Mouse (Mus musculus) embryonic facial prominence, embryonic 14.5 days (tissue): ENCODE measurements at regions not wholly inside any gene's neighbourhood (a gene's known extent, or its start where the extent isn't known, plus 50 kb on each side); places are given as distances from the start of the nearest gene placed in this dataset.

Source experiments
- ATAC-seq: fragments of 200-750 bp; cut with Nextera tagmentation; 2 replicates; pipeline ENCODE4 v1.8.0; 2017; ENCODE audit warnings: low read depth, moderate number of reproducible peaks, moderate TSS enrichment
- DNase-seq: peaks from one replicate; pipeline ENCODE4 v3.0.0-alpha.2; 2015; ENCODE audit warnings: low spot score
- H3K27ac ChIP-seq: fragments of 300-500 bp; sonication (generic); replicated peaks from 2 replicates; pipeline ENCODE4 v1.5.1; 2014; ENCODE audit warnings: low read depth, mild to moderate bottlenecking, low read length, moderate library complexity
- H3K27me3 ChIP-seq: fragments of 300-500 bp; sonication (generic); replicated peaks from 2 replicates; pipeline ENCODE4 v1.6.1; 2014; ENCODE audit warnings: low read length; ENCODE audit not compliant: control insufficient read depth, insufficient read depth
- H3K36me3 ChIP-seq: fragments of 300-500 bp; sonication (generic); 2 replicates; pipeline ENCODE4 v1.6.1; 2014; ENCODE audit warnings: low read length, mixed read lengths; ENCODE audit not compliant: control insufficient read depth, insufficient read depth
- H3K4me1 ChIP-seq: fragments of 300-500 bp; sonication (generic); 2 replicates; pipeline ENCODE4 v1.6.1; 2014; ENCODE audit warnings: antibody characterized with exemption, low read length; ENCODE audit not compliant: control insufficient read depth, insufficient read depth
- H3K4me2 ChIP-seq: fragments of 300-500 bp; sonication (generic); 2 replicates; pipeline ENCODE4 v1.6.1; 2014; ENCODE audit warnings: low read depth, mild to moderate bottlenecking, low read length, moderate library complexity, mixed read lengths
- H3K4me3 ChIP-seq: fragments of 300-500 bp; sonication (generic); 2 replicates; pipeline ENCODE4 v1.5.1; 2014; ENCODE audit warnings: low read depth, mild to moderate bottlenecking, low read length
- H3K9ac ChIP-seq: fragments of 300-500 bp; sonication (generic); 2 replicates; pipeline ENCODE4 v1.6.1; 2014; ENCODE audit warnings: low read depth, mild to moderate bottlenecking, low read length, moderate library complexity, mixed read lengths
- H3K9me3 ChIP-seq: fragments of 300-500 bp; sonication (generic); 2 replicates; pipeline ENCODE4 v1.6.1; 2016; ENCODE audit warnings: low read length; ENCODE audit not compliant: control insufficient read depth
- WGBS: fragments of 180-500 bp; shearing (Covaris S2); extraction: QIAGEN DNeasy Blood & Tissue Kit; methylation state at CpG from one replicate; pipeline ENCODE4 v1.1.7; 2014; 5-methylcytosine and 5-hydroxymethylcytosine counted together

DNA sequence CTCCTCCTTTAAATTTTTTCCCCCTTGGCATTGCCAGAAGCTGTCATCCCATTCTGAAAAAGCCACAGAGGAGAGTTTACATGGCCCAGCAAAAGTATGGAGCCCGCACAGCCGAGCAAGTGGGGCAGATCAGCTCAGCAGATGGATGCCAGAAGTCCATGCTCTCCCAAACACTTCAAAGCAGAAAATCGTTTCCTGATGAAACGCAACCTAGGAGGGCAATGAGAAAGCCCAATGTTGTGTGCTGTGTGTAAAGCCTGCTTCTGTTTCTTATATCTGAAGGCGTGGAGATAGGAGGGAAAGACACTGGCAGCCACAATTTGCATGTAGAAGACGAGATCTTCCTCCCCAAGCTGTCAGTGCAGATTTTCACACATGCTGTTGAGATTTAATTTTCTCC, 92.4 kb upstream of the Stt3b start:
- WGBS: 46% methylated on average over 6 of the region's 6 CpGs
- H3K9ac ChIP-seq: no peak overlapping the region

DNA sequence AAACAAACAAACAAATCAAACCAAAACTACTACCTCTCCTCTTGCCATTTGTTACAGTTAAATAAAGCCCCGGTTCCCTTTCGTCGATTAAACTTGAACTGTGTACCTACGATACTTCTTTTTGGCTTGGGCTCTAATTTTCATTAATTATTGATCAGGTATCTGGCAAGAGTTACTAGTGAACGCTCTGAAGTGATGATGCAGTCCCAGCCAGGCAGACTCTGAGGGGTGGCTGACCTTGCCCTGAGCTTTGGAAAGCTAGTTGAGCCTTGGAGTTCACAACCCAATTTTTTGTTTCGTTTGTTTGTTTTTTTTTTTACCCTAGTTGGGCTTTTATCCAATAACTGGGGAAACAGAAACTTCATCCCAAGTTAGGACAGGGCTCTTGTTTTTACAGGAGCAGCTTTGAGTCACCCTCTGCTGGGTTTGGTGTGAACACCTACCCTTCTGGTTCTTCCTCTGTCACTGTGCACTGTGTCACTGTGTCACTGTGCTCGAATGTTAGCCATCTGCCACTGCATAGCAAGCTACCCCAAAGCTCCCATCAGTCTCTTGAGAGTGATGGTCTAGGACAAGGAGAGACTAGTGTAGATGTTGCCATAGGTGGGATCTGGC, 93.2 kb upstream of the Stt3b start:
- no peak for ATAC-seq
- Histone ChIP-seq H3K4me1 (no peaks in the 10 kb centered on the region), H3K4me3 (no peak overlapping the region), H3K9me3 (peaks cover 1% of the 10 kb centered on the region), H3K36me3 (no peaks in the 10 kb centered on the region), H3K27me3 (no peaks in the 10 kb centered on the region), H3K9ac (no peak overlapping the region), H3K27ac (no peak overlapping the region), H3K4me2 (no peak overlapping the region)
- DNase-seq: no peak
- WGBS: 78% methylated on average over 7 of the region's 7 CpGs

More for the DNA sequence above, 92.4 kb upstream of the Stt3b start:
- H3K27me3 ChIP-seq: no peaks in the 10 kb centered on the region
- H3K4me3 ChIP-seq: no peak overlapping the region
- no peak overlapping the region for H3K27ac ChIP-seq
- ATAC-seq: no peak
- no peaks in the 10 kb centered on the region for H3K36me3 ChIP-seq
- H3K9me3 ChIP-seq: peaks cover 7% of the 10 kb centered on the region
- H3K4me1 ChIP-seq: no peaks in the 10 kb centered on the region
- no peak for DNase-seq
- no peak overlapping the region for H3K4me2 ChIP-seq

DNA sequence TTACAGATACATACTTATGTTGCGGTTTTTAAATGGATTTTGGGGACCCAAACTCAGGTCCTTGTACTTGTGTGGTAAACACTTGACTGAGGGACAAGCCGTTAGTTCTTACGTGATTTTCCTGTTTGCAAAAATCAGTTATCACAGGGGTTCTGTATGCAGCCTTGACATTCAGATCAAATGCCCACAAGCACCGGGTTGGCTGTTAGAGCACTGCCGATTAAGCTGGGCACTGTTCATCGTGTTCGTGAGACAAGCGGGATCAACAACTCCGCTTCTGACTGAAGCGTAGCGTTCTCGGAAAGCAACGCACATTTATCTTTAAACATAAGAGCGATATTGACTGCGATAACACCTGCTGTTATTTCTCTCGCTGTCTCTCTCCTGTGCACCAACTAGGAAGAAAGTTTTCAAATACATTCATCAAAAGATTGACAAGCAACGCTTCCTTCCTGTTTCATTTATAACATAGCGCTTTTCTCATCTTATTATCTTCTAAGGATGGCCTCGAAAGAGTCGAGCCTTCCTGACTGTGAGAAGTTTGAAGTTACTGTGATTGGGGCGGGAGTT, 97.8 kb upstream of the Stt3b start:
- Histone ChIP-seq H3K36me3 (no peaks in the 10 kb centered on the region), H3K9ac (no peak overlapping the region), H3K4me1 (no peaks in the 10 kb centered on the region), H3K27ac (no peak overlapping the region), H3K4me2 (no peak overlapping the region), H3K27me3 (no peaks in the 10 kb centered on the region), H3K9me3 (no peaks in the 10 kb centered on the region), H3K4me3 (no peak overlapping the region)
- WGBS: 88% methylated on average over 21 of the region's 21 CpGs
- no peak for ATAC-seq
- no peak for DNase-seq

DNA sequence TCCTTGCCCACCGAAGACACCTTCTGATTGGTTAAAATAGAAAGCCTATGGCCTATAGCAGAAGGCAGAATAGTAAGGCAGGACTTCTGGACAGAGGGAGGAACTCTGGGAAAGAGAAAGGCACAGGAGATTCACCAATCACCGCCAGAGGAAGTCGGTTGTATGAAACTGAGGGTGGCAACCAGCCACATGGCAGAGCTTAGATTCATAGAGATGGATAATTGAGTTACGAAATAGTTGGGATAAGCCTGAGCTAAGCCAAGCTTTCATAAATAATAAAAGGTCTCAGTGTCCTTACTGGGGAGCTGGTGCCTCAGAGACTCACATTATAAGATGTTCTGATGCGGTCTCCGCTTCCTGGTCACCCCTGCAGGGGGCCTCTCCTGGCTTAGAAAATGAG, 98.7 kb upstream of the Stt3b start:
- Histone ChIP-seq H3K9ac (no peak overlapping the region), H3K27ac (no peak overlapping the region), H3K4me2 (no peak overlapping the region), H3K9me3 (no peaks in the 10 kb centered on the region), H3K36me3 (no peaks in the 10 kb centered on the region), H3K4me3 (no peak overlapping the region), H3K27me3 (no peaks in the 10 kb centered on the region), H3K4me1 (no peaks in the 10 kb centered on the region)
- ATAC-seq: no peak
- no peak for DNase-seq
- WGBS: 81% methylated on average over 6 of the region's 6 CpGs

DNA sequence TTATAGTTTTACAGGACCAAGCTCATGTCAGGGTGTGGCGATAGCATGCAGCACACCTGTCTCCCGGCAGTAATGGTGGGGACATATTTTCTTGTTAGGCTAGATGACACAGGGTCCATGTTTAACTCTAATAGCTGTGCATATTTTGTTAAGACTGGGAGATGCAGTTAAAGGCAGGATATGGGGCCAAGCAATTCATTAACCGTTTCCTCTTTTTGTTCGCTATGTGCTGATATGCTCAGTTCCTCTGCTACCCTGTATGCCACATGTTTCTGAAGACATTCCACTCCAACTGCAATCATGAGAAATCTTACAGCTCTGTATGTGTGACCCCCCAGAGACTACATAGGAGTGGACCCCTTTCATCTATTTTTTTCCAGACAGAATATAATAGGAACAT, 104.0 kb upstream of the Stt3b start:
- Histone ChIP-seq H3K27me3 (no peaks in the 10 kb centered on the region), H3K4me1 (no peaks in the 10 kb centered on the region), H3K9ac (no peak overlapping the region), H3K4me3 (no peak overlapping the region), H3K9me3 (no peaks in the 10 kb centered on the region), H3K27ac (no peak overlapping the region), H3K36me3 (no peaks in the 10 kb centered on the region), H3K4me2 (no peak overlapping the region)
- ATAC-seq (no peak), DNase-seq (no peak)
- WGBS: 87% methylated on average over 4 of the region's 4 CpGs

DNA sequence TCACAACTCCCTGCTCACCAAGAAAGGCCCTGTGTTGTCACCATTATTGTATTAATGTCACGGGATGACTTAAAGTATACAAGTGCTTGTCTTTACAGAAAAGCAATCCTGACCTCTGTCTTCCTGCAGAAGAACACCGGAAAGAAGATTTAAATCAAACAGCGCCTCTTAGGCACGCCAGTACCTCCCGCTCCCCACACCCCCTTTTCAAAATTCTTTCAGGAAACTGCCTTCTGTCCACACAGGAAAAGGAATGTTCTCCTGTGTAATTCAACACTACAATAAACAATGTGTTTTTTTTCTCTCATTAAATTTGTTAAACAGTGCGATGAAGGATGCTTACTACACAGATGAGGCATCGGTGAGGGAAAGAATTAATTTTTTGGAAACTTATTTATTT, 112.6 kb upstream of the Stt3b start:
- no peaks in the 10 kb centered on the region for H3K27me3 ChIP-seq
- no peak overlapping the region for H3K4me2 ChIP-seq
- no peak overlapping the region for H3K27ac ChIP-seq
- WGBS: 67% methylated on average over 7 of the region's 7 CpGs
- H3K4me1 ChIP-seq: no peaks in the 10 kb centered on the region
- no peaks in the 10 kb centered on the region for H3K36me3 ChIP-seq
- DNase-seq: no peak
- H3K4me3 ChIP-seq: no peak overlapping the region
- H3K9me3 ChIP-seq: peaks cover 7% of the 10 kb centered on the region; the same call in 1 of the 2 replicates
- ATAC-seq: no peak
- H3K9ac ChIP-seq: no peak overlapping the region

DNA sequence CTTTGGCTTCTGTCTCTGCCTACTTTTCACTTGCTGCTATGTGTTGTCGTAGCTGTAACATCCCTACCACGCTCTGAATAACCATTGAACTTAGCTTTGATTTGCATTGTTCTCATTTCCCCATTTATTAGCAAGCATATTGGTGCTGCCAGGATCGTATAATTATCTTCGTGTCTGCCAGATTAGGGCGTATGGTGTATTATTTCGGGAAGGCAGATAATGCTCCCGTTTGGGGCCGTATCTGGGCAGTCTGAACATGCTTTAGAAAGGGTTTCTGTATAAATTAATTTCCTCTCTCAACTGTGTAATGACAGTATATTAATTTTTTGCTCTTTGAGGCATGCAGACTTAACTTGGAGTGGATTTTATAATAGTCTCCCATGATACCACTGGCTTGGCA, 116.5 kb upstream of the Stt3b start:
- Histone ChIP-seq H3K27ac (no peak overlapping the region), H3K36me3 (no peaks in the 10 kb centered on the region), H3K9ac (no peak overlapping the region), H3K9me3 (no peaks in the 10 kb centered on the region), H3K4me1 (no peaks in the 10 kb centered on the region), H3K4me2 (no peak overlapping the region), H3K4me3 (no peak overlapping the region), H3K27me3 (no peaks in the 10 kb centered on the region)
- ATAC-seq (no peak), DNase-seq (no peak)
- 78% methylated on average over 8 of the region's 8 CpGs for WGBS

DNA sequence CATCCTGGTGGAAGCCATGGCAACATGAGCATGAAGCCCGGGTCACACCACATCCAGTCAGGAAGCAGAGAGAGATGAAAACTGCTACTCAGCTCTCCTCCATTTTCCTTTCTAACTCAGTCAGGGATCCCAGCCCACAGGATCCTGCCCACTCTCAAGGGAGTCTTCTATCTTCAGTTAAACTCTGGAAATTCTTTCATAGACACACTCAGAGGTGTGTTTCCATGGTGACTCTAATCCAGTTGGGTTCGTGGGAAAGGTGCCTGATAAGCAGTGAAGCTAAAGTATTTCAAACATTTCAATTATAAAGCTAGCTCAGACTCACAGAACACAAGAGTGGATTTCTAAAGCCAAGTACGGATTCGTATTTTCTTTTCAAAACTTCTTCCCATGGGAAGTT, 120.0 kb upstream of the Stt3b start:
- no peaks in the 10 kb centered on the region for H3K4me1 ChIP-seq
- DNase-seq (peak; percentile 22), ATAC-seq (no peak)
- WGBS: 64% methylated on average over 4 of the region's 4 CpGs
- no peak overlapping the region for H3K4me2 ChIP-seq
- no peak overlapping the region for H3K9ac ChIP-seq
- H3K27me3 ChIP-seq: no peaks in the 10 kb centered on the region
- no peaks in the 10 kb centered on the region for H3K9me3 ChIP-seq
- no peak overlapping the region for H3K4me3 ChIP-seq
- no peak overlapping the region for H3K27ac ChIP-seq
- H3K36me3 ChIP-seq: no peaks in the 10 kb centered on the region

DNA sequence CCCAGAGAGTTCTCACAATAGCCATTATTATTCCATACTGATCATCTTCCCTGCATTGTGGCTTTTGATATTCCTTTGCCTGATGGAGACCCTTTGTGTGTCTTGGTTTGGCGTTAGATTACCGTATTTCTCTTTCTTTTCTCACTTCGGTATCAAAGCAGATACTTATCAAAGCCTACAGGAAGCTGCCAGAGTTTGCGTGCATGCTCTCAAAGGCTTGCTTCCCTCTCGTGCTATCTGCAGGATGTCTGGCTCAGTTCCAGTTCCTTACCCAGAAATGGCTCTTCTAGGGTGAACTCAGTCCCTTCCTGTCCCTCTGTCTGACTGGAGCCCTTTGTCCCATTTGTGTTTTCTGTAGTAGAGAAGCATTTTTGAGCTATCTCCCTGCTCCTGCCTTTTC, 124.5 kb upstream of the Stt3b start:
- ATAC-seq (no peak), DNase-seq (peak; percentile 24)
- Histone ChIP-seq H3K27me3 (no peaks in the 10 kb centered on the region), H3K9me3 (peaks cover 12% of the 10 kb centered on the region; the same call in 1 of the 2 replicates), H3K4me1 (no peaks in the 10 kb centered on the region), H3K36me3 (no peaks in the 10 kb centered on the region), H3K4me3 (no peak overlapping the region), H3K9ac (no peak overlapping the region), H3K4me2 (no peak overlapping the region), H3K27ac (no peak overlapping the region)
- WGBS: 33% methylated on average over 5 of the region's 5 CpGs
